Mouse (Mus musculus): ENCODE data around the gene Olfr1196. TPM values are rescaled to one million over a fixed set of nuclear protein-coding genes. Genes with fewer than 3 reads are reported as not detected.

The Olfr1196 gene
- polyA plus RNA-seq (2015; fragmentation: Nextera tagmentation; extraction: Ambion mirVana) = not detected in 2 replicates

DNA sequence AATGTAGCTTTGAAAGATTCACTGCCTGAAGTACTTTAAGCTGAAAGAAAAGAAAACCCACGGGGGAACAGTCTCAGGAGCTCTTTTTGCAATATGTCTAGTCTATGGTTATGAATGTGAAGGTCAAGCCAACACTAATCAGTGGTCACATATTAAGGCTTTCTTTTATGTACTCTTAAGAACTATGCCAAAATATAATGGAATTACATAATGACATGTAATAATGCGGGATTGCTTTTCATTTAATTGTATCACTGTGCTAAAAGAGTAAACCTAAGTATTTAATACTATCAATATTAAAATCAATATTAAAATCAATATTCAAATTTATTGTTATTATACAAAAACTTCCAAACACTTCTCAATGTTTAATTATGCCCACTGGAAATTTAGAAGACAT is at the start of gene Olfr1196:
Olfr1196 (minus strand) TSS at position 101 of the 400 bp plus-strand sequence.

DNA sequence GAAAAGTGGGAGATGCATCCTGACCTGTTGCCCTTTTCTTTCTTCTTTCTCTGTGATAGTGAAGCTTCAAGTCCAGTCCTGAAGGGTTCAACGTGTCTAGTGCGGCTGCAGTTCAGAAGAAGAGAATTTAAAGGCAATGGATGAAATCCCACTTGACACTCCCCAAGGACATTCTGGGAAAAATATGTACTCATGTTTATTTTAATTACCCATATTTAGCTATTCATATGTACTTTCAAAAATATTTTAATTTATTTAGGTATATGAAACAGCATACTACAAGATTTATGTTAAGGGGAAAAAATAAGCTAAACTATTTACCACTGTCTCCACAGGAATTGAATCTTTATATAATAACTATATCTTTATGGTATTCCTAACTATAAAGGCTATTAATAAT is 46.9 kb upstream of the Olfr1196 start, which contains the start of gene Olfr1198:
Olfr1198 (minus strand) TSS at position 101 of the 400 bp plus-strand sequence.

GRCm38 (mm10) chr2:88732266-88732665 is 27.9 kb upstream of the Olfr1196 start, which contains the start of gene Olfr1197:
Gene Olfr1197, minus strand, starts transcription at chr2:88732366.

DNA sequence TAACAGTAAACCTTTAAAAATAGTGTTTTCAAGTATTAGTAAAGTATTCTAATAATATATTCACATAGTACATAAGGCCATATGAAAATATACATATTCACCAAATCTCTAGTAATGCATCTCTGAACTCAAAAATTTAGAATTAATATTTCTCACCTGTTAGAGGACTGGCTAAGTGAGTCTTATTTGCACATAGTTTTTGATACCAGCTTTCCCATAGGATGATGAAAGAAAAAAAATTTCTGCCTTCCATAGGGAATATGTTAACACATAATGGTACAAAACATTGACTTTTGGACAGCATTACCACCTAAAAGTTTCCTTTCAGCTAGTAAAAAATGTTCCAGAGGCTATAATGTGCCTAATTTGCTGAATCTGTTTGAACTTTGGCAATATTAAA is 15.3 kb downstream of the Olfr1196 start, which contains the start of gene Olfr1195:
Olfr1195 (minus strand) TSS at position 101 of the 400 bp plus-strand sequence.

DNA sequence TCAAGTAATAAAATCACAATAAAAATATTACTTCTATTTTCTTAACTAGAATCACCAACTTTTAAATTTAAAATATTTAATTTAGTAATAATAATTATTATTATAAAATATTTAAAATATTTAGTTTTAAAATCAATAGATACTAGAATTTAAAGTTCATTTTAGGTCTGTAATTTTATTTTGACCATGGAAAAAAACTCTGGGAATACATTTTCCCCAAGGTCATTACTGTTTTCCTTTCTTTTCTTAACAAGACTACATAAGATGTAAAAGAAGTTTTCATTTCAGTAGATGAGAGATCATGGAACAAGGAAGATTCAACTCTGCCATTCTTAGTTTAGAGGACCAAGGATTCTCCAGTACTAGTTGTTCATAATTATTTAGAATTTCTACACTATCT is 29.1 kb downstream of the Olfr1196 start, which contains the start of gene Olfr1193:
Olfr1193 (plus strand) TSS at position 301 of the 400 bp plus-strand sequence.

GRCm38 (mm10) chr2:88648209-88648608 is 56.2 kb downstream of the Olfr1196 start, which contains the start of gene Olfr1192-ps1:
Gene Olfr1192-ps1, plus strand, starts transcription at chr2:88648509.

Other genes starting within 250 kb of the Olfr1196 start
- not detected in 2 replicates for gene Olfr1183, start 249.7 kb downstream of the Olfr1196 start, polyA plus RNA-seq (2015; fragmentation: Nextera tagmentation; extraction: Ambion mirVana)
- gene Olfr1184, start 221.0 kb downstream of the Olfr1196 start, polyA plus RNA-seq (2015; fragmentation: Nextera tagmentation; extraction: Ambion mirVana) = not detected in 2 replicates
- not detected in 2 replicates for gene Olfr1185-ps1, start 211.3 kb downstream of the Olfr1196 start, polyA plus RNA-seq (2015; fragmentation: Nextera tagmentation; extraction: Ambion mirVana)
- not detected in 2 replicates for gene Olfr1186, start 186.0 kb downstream of the Olfr1196 start, polyA plus RNA-seq (2015; fragmentation: Nextera tagmentation; extraction: Ambion mirVana)
- not detected in 2 replicates for gene Olfr1188, start 147.7 kb downstream of the Olfr1196 start, polyA plus RNA-seq (2015; fragmentation: Nextera tagmentation; extraction: Ambion mirVana)
- not detected in 2 replicates for gene Olfr1189, start 118.1 kb downstream of the Olfr1196 start, polyA plus RNA-seq (2015; fragmentation: Nextera tagmentation; extraction: Ambion mirVana)
- gene Olfr1191-ps1, start 64.1 kb downstream of the Olfr1196 start, polyA plus RNA-seq (2015; fragmentation: Nextera tagmentation; extraction: Ambion mirVana) = not detected in 2 replicates
- gene Olfr1192-ps1, start 56.1 kb downstream of the Olfr1196 start, polyA plus RNA-seq (2015; fragmentation: Nextera tagmentation; extraction: Ambion mirVana) = not detected in 2 replicates
- not detected in 2 replicates for gene Olfr1193, start 29.0 kb downstream of the Olfr1196 start, polyA plus RNA-seq (2015; fragmentation: Nextera tagmentation; extraction: Ambion mirVana)
- gene Olfr1195, start 15.4 kb downstream of the Olfr1196 start, polyA plus RNA-seq (2015; fragmentation: Nextera tagmentation; extraction: Ambion mirVana) = not detected in 2 replicates
- gene Olfr1197, start 27.8 kb upstream of the Olfr1196 start, polyA plus RNA-seq (2015; fragmentation: Nextera tagmentation; extraction: Ambion mirVana) = not detected in 2 replicates
- not detected in 2 replicates for gene Olfr1198, start 46.8 kb upstream of the Olfr1196 start, polyA plus RNA-seq (2015; fragmentation: Nextera tagmentation; extraction: Ambion mirVana)
- gene Olfr1199, start 55.9 kb upstream of the Olfr1196 start, polyA plus RNA-seq (2015; fragmentation: Nextera tagmentation; extraction: Ambion mirVana) = not detected in 2 replicates
- not detected in 2 replicates for gene Olfr1200, start 65.9 kb upstream of the Olfr1196 start, polyA plus RNA-seq (2015; fragmentation: Nextera tagmentation; extraction: Ambion mirVana)
- not detected in 2 replicates for gene Olfr1201, start 88.4 kb upstream of the Olfr1196 start, polyA plus RNA-seq (2015; fragmentation: Nextera tagmentation; extraction: Ambion mirVana)
- gene Olfr1202, start 109.9 kb upstream of the Olfr1196 start, polyA plus RNA-seq (2015; fragmentation: Nextera tagmentation; extraction: Ambion mirVana) = 0.03 TPM in 1 of 2 replicates, not detected in the other
- gene Olfr1205, start 125.1 kb upstream of the Olfr1196 start, polyA plus RNA-seq (2015; fragmentation: Nextera tagmentation; extraction: Ambion mirVana) = not detected in 2 replicates
- gene Olfr1204, start 144.7 kb upstream of the Olfr1196 start, polyA plus RNA-seq (2015; fragmentation: Nextera tagmentation; extraction: Ambion mirVana) = not detected in 2 replicates
- not detected in 2 replicates for gene Olfr1206, start 158.6 kb upstream of the Olfr1196 start, polyA plus RNA-seq (2015; fragmentation: Nextera tagmentation; extraction: Ambion mirVana)
- gene Olfr1208, start 197.7 kb upstream of the Olfr1196 start, polyA plus RNA-seq (2015; fragmentation: Nextera tagmentation; extraction: Ambion mirVana) = not detected in 2 replicates
- not detected in 2 replicates for gene Olfr1209, start 210.6 kb upstream of the Olfr1196 start, polyA plus RNA-seq (2015; fragmentation: Nextera tagmentation; extraction: Ambion mirVana)
- not detected in 2 replicates for gene Olfr1211, start 233.5 kb upstream of the Olfr1196 start, polyA plus RNA-seq (2015; fragmentation: Nextera tagmentation; extraction: Ambion mirVana)
- gene Olfr1212, start 249.4 kb upstream of the Olfr1196 start, polyA plus RNA-seq (2015; fragmentation: Nextera tagmentation; extraction: Ambion mirVana) = not detected in 2 replicates

Measured in adrenal gland, postnatal 0 days (tissue).